In the genomic region with DNA sequence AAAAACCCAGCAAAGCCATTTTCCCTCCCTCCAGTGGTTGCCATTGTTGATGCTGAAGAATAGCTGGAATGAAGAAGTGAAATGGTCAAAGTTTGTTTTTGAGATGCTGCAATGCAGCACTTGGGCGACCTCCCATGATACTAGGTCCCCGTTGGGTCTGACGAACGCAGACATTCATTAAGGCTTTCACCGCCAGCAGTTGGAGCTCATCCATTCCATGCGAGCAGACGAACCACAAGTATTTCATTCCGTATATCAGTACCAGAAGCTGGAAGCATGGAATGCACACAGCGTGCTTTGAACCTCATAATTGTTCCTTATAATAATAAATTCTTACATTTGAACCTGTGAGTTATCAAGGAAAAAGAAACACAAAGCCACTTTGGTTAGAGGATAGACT, we compare ENCODE assay signal across 13 mouse cellular contexts.
"Had no signal": no experiment of that assay in that cellular context is flagged by ENCODE, and none has a peak within 500 bp of the region (broad histone marks: within the 10 kb centered on the region; RNA-seq: fewer than 3 reads in every experiment).

No protein-coding gene starts in this region.

- H3K4me1 ChIP-seq: limb, embryonic 10.5 days; liver, embryonic 15.5 days; midbrain, embryonic 13.5 days; neural tube, embryonic 15.5 days had no signal

- DNase-seq: lung, adult 2 months; lung, postnatal 36 days; right cerebral cortex, adult 18-20 months; right cerebral cortex, postnatal 25 days; thymus, postnatal 4 days had no signal

- H3K27ac ChIP-seq: left cerebral cortex, adult 2 months; limb, embryonic 10.5 days; liver, embryonic 15.5 days; midbrain, embryonic 13.5 days; neural tube, embryonic 15.5 days; stomach, postnatal 0 days had no signal

- H3K9me3 ChIP-seq: limb, embryonic 10.5 days; liver, embryonic 15.5 days; midbrain, embryonic 13.5 days; neural tube, embryonic 15.5 days had no signal

- H3K9ac ChIP-seq: liver, embryonic 15.5 days; midbrain, embryonic 13.5 days; neural tube, embryonic 15.5 days had no signal

- ATAC-seq: lung, postnatal 0 days; midbrain, embryonic 13.5 days had no signal

- H3K27me3 ChIP-seq: liver, embryonic 15.5 days; midbrain, embryonic 13.5 days; neural tube, embryonic 15.5 days had no signal

- H3K4me3 ChIP-seq: left cerebral cortex, adult 2 months; limb, embryonic 10.5 days; liver, embryonic 15.5 days; midbrain, embryonic 13.5 days; neural tube, embryonic 15.5 days had no signal

- H3K36me3 ChIP-seq: limb, embryonic 10.5 days; liver, embryonic 15.5 days; midbrain, embryonic 13.5 days; neural tube, embryonic 15.5 days had no signal

- H3K4me2 ChIP-seq: liver, embryonic 11.5 days; liver, embryonic 15.5 days; midbrain, embryonic 13.5 days; neural tube, embryonic 15.5 days had no signal
